Mouse (Mus musculus) adrenal gland, postnatal 25 days (tissue): Measurements from ENCODE around the gene Slc6a9. TPM values are rescaled to one million over a fixed set of nuclear protein-coding genes. Genes with fewer than 3 reads are reported as not detected.
A peak's percentile ranks its signal among the peaks of the same experiment; 100 is the strongest.

ENCODE experiments used
- DNase-seq: peaks from one replicate; pipeline ENCODE4 v3.0.0; 2021; ENCODE audit warnings: mixed read lengths
- total RNA-seq: library from RNA; stranded (reverse); gene quantifications from 2 replicates; pipeline ENCODE4 v1.2.3, GENCODE M21; 2021

Gene Slc6a9
- total RNA-seq, 1 experiment from 2014 or later, result 17.2 TPM

- no peak for DNase-seq
Measured at GRCm38 (mm10) chr4:117840821-117841220, 6.5 kb downstream of the Slc6a9 start.

DNA sequence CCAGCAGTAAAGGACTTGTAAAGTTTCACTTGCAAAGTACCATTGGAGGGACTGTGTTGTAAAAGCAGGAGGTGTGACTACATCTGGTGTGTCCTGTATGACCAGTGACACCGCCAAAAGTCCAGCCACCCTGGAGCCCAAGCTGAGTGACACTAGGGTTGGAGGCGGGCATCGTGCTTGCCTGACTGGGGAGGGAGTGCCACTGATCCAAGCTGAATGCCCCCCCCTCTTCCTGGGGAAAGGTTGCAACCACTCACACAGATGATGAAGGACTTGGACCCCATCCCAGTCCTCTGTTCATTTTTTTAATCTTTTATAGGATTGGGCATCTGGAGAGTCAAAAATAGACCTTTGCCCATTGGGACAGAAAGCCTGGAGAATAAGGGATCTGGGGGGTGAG, 7.3 kb downstream of the Slc6a9 start:
- DNase-seq, result no peak

DNA sequence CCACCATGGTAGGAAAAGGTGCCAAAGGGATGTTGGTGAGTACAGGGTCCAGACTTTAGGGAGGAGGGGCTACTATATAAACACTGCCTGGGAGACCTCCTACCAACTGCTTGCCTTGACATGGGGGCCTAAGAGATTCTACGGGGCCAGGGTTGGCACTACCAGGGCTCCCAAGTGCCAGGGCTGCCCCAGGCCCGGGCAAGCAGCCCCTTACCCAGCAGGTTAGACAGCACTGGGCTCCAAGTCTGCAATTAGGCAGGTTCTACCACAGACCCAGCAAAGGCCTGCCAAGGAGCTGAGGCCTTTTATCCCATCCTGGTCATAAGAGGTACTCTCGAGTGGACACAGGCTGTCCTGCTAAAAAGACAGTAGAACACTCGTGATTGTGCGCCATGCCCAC, 8.8 kb downstream of the Slc6a9 start:
- DNase-seq, result no peak

- no peak for DNase-seq
Measured at GRCm38 (mm10) chr4:117844467-117844866, 10.2 kb downstream of the Slc6a9 start.

DNA sequence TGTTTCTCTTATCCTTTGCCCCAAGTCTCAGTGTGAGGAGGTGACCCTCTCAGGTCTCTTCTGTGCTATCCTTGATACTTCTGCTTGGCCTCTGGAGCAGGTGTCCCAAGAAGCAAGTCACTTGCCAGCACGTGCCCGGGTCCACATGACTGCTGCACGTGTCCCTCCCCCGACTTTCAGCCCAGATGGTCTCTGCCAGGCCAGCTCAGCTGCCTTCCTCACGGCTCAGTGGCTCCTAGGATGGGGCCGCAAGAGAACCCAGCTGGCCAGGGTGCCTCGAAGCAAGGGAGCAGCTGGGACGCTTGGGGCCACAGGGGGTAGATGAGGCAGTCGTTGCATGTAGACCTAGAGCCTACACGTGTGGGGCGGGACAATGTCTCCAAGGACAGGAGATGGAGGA, 11.0 kb downstream of the Slc6a9 start:
- DNase-seq, result no peak

- DNase-seq, result no peak
Measured at GRCm38 (mm10) chr4:117846261-117846660, 12.0 kb downstream of the Slc6a9 start.

GRCm38 (mm10) chr4:117847011-117847410, 12.7 kb downstream of the Slc6a9 start:
- no peak for DNase-seq

- DNase-seq, result no peak
Measured at GRCm38 (mm10) chr4:117849063-117849462, 14.8 kb downstream of the Slc6a9 start.

- no peak for DNase-seq
Measured at GRCm38 (mm10) chr4:117849506-117849905, 15.2 kb downstream of the Slc6a9 start.

- no peak for DNase-seq
Measured at GRCm38 (mm10) chr4:117850176-117850575, 15.9 kb downstream of the Slc6a9 start.

DNA sequence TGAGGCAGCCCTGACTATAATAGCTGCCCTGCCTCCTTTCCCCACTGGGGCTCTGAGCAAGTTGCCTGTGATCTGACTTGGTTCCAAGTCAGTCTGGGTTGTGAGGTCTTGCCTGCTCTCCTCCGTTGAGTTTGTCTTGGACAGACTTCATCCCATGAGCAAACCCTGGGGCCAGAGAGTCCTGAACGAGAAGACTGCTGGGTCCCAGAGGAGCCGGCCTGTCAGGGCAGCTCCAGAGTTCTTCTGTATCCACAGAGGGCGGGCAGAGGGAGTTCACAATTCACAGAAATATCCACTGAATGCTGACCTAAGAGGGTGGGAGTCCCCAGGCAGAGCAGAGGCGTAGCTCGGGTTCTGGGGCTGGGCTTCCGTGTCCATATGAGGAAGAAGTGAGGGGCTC, 16.6 kb downstream of the Slc6a9 start:
- DNase-seq, result no peak

DNA sequence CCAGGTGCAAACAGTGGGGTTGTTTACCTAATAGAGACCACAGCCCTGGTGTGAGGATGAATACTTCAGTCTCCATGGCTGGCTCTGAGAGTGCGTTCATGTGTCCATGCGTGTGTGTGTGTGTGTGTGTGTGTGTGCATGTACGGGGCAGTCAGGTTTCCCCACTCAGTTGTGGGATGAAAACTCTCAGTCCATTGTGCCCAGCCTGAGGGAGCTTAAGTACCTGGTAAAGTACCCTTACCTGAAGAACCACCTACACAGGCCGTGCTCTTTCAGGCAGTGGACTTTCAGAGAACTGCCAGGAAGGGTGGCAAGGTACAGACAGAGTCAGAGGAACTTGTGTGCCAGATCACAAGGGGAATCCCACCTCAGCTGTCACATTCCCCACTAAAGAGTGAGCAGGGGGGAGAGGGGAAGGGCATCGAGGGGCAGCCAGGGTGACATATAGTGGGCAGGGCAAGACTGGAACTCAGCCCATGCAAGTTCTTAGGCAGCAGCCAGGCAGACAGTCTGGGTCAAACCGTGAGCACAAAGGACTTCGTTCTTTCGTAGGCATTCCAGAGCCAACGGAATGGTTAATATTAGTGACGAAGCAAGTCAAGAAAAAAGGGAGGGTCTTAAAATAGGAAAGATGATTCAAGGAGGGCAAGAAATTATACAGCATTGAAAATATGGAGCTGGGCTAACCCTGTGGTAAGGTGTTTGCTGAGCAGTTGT, 18.0 kb downstream of the Slc6a9 start:
- DNase-seq, result no peak

- DNase-seq, result peak; percentile 34
Measured at GRCm38 (mm10) chr4:117855146-117855545, 20.8 kb downstream of the Slc6a9 start.

GRCm38 (mm10) chr4:117858794-117859193, 24.5 kb downstream of the Slc6a9 start:
- peak; percentile 79 for DNase-seq

DNA sequence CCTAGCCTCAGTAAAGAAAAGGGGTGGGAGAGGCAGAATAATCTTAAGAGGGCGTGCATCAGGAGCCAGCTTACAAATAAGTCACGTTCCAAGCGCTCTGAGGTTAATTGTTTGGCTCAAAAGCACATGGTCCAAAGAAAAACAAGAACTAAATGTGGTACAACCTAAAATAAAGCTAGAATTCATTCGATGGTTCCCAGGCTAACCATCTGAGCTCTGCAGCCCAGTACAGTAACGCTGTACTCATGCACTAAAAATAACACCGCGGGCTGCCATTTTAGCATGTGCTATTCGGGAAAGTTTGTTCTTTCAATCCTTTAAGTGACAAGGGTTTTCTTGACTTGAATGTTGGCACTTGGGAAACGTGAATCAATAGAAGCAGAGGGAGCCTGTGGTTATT, 26.3 kb downstream of the Slc6a9 start:
- DNase-seq, result no peak

GRCm38 (mm10) chr4:117862823-117863222, 28.5 kb downstream of the Slc6a9 start:
- peak; percentile 50 for DNase-seq

- peak; percentile 90 for DNase-seq
Measured at GRCm38 (mm10) chr4:117866083-117866482, 31.8 kb downstream of the Slc6a9 start.

DNA sequence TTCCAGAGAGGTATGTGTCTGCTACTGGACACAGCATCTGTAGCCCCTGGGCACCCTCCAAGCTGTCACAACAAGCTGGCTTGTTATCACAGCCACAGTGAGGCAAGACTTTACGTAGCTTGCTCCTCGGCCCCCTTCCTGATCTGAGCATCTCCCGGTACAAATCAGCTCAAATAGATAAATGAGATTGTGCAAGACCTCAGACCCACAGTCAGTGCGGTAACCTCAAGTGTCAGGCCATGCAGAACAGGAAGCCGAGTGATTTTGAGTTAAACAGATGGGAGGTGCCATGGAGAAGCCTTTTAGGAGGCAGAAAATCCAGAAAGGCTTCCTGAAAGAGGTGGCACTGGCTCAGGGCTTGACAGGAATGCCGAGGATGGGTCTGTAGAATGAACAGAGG, 32.7 kb downstream of the Slc6a9 start:
- no peak for DNase-seq

DNA sequence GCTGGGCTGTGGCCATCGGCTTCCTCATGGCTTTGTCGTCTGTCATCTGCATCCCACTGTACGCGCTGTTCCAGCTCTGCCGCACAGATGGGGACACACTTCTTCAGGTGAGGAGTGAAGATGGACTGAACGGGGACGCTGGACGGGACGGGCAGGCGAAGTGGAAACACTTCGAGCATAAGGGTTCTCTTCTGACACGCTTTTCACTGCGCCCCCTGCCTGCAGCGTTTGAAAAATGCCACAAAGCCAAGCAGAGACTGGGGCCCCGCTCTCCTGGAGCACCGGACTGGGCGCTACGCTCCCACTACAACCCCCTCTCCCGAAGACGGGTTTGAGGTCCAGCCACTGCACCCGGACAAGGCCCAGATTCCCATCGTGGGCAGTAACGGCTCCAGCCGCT, 33.5 kb downstream of the Slc6a9 start:
- peak; percentile 68 for DNase-seq

- DNase-seq, result no peak
Measured at GRCm38 (mm10) chr4:117869317-117869716, 35.0 kb downstream of the Slc6a9 start.

DNA sequence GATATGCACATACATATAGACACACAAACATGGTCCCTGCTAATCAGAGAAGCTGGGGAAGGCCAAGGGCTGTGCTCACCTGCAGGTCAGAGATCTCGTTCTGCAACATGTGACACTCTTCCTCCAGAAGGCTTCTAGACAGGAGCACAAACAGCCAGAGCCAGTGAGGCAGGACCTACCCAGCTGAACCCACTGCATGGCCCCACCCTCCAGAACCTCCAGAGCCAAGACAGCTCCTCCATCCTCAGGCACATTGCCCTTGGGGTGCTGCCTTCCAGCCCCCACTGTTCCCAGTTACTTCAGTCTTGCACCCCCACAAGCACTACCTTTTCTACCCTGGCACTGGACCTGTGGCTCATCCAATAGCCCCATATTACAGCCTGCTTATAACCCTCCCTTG, 36.1 kb downstream of the Slc6a9 start:
- DNase-seq, result no peak

DNA sequence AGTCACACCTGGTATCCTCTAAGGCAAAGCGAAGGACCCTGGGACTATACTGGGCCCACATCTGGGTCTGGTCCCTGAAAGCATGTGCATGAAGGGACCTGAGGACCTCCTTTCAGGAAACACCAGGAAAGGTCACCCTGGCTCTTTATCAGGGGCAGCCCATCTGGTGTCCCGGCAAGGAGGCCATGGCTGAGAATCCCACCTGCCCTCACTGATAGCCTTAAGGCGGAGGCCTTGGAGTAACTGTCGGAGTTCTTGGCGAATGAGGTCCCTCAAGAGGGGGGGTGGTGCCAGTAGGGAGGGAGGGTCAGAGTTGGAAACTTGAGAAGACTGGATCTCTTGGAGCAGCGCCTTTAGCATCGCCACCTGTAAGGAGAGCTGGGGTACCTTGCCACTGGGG, 37.5 kb downstream of the Slc6a9 start:
- DNase-seq, result no peak

DNA sequence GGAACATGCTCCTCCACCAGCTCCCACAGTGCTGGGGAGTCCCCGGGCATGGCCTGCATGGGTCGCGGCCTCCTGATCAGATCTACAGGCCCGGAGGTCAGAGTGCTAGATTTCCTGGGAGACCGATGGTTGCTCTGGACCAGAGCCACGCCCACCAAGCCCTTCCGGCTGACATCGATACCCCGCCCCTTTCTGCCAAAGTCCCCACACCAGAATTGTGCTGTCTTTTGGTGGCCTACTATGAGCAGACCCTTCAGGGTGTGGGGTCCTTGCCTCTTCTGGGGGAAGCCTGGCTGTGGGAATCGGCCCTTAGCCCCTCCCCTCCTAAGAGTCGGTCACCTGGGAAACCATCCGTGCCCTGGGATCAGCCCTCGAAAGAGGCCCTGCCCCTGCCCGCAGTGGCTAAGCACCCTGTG, 38.2 kb downstream of the Slc6a9 start, which contains the start of gene Ccdc24:
Ccdc24 (minus strand) TSS at position 87 of the 416 bp plus-strand sequence.
- DNase-seq, result peak; percentile 18

GRCm38 (mm10) chr4:117873615-117874014, 39.3 kb downstream of the Slc6a9 start:
- no peak for DNase-seq

DNA sequence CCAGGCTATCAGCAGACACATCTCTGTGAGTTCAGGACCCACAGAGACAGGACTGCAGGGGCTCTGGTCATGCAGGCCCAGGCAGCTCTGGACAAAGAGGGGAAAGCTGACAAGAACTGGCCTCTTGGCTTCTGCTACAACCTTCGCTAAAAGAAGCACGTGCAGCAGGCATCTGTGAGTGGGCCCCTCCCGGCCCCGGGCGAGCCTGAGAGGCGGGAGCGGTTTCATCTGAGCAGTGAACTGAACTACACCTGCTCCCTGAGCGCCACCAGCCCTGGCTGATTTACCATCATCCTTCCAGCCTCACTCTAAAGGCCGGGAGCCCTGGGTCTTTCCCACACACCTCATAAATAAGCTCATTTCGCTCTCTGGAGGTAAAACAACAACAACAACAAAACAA, 44.0 kb downstream of the Slc6a9 start:
- DNase-seq, result no peak
